Mouse (Mus musculus): Measurements from ENCODE around the gene Ino80b.

GRCm38 (mm10) chr6:83121863-83122710, 3.1 kb downstream of the Ino80b start:
- TF ChIP-seq CTCF (IDR thresholded peaks at IDR 0.05; ENCODE audit: borderline replicate concordance, extremely low read depth, insufficient read depth, insufficient read length) (no peak), POLR2A (IDR thresholded peaks at IDR 0.05; ENCODE audit: borderline replicate concordance, extremely low read depth, insufficient read depth, insufficient read length, poor library complexity, severe bottlenecking) (no peak)

All from brain, embryonic 14.5 days (tissue).